Mouse (Mus musculus): ENCODE data around the gene C77080. TPM values are rescaled to one million over a fixed set of nuclear protein-coding genes. Genes with fewer than 3 reads are reported as not detected.
A peak's percentile ranks its signal among the peaks of the same experiment; 100 is the strongest.

The C77080 gene
- 1 to 10 TPM; 3.3 to 6.1 TPM for total RNA-seq (2021)

DNA sequence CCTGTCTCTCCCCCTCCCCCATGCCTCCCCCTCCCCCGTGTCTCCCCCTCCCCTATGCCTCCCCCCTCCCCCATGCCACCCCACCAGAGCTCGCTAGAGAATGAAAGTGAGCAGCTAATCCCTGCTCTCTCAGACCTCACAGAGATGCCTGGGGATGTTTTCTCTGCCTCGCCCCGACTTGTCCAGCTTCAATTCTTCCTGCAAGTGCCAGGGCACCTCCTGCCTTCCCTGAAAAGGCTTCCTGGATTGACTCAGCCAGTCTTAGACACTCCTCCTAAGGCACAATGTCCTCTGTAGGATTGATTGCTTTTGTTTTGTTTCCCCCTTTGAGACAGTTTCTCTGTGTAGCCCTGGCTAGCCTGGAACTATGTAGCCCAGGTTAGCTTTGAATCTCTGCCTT, at the start of gene C77080:
C77080 (minus strand) TSS at position 209 of the 400 bp plus-strand sequence.
- DNase-seq (ENCODE audit: low spot score), result no peak
- intact Hi-C loops (cut with DNase I), result no loop called here

DNA sequence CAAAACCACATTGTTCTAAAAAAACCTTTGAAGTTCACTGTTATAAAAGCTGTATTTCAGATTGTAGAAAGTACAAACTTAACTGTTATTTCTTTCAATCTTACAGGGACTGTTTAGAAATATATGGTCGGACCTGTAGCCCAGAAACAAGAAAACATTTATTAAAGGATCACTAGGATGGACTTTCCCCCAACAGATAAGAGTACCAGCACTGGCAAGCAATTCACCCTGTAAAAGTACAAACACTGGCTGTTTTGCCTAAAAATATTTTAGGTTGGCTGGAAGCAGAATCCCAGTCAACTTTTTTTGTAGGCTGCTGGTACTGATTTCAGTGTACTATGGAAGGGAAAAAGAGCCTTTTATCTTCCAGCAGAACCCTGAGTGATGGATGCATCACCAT, 46.7 kb upstream of the C77080 start:
- intact Hi-C loops (cut with DNase I), result no loop called here

DNA sequence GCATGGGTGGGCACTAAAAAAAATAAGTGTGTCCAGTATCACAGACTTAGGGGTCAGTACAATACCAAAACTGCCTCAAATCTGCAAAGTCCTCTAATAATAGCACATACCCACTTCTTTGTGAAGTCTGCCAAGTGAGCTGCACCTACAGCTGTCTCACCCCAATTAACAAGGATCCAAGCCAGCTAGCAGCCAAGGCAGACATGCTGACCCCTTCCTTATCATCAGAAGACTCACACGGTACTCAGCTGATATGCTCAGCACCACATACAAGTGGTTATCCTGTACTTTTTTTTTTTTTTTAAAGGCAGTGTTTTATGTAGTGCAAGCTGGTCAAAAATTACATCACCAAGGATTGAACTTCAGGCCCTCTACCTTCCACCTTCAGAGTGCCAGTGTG, 43.1 kb upstream of the C77080 start:
- DNase-seq (ENCODE audit: low spot score), result no peak

More for the DNA sequence above, 46.7 kb upstream of the C77080 start:
- DNase-seq (ENCODE audit: low spot score), result no peak

DNA sequence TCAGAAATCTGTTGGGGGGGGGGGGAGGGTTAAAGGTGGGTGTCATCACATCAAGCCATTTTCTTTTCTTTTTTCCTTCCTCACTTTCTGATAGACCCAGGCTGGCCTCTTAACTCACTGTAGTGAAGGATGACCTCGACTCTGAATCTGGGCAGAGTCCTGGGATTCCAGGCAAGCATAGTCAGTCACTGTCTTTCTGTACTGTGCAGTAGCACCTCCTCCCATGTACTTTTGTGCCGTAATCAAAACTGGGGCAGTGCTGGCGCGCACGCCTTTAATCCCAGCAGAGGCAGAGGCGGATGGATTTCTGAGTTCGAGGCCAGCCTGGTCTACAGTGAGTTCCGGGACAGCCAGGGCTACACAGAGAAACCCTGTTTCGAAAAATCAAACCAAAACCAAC, 42.6 kb upstream of the C77080 start:
- intact Hi-C loops (cut with DNase I), result no loop called here
- no peak for DNase-seq (ENCODE audit: low spot score)

More for the DNA sequence above, 43.1 kb upstream of the C77080 start:
- intact Hi-C loops (cut with DNase I), result no loop called here

DNA sequence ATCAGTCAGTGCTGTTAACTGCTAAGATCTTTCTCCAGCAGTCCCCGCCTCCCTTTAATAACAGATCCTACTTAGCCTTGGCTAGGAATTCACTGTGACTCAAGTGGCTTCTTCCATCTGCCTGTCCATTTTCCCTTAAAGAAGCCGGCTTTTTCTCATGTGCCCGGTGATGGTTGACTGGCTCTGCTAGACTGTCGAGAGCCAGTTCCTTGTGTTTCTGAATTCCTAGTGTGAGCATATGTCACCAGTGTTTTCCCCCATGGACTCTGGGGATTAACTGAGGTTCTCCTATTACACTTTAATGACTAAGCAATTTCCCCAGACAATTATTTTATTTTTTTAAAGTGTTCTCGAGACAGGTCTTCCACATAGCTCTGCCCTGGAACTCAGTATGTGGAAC, 42.2 kb upstream of the C77080 start:
- DNase-seq (ENCODE audit: low spot score), result no peak
- intact Hi-C loops (cut with DNase I), result no loop called here

DNA sequence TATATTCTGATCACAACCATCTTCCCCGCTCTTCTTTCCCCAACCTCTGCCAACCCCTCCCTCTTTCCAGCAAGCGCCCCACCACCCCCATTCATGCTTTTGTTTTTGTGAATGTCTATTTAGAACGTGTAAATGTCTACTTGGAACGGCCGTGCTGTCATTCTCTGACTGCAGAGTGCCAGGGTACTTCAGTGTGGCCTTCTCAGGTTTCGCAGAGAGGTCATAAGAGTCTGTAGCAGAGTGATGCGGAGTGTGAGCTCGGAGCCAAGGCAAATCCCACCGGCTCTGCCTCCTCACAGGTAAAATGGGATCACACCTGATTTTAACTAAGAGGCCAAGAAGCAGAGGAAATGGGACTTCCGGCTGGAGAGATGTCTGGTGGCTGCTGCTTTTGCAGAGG, 37.9 kb upstream of the C77080 start:
- intact Hi-C loops (cut with DNase I), result no loop called here
- no peak for DNase-seq (ENCODE audit: low spot score)

DNA sequence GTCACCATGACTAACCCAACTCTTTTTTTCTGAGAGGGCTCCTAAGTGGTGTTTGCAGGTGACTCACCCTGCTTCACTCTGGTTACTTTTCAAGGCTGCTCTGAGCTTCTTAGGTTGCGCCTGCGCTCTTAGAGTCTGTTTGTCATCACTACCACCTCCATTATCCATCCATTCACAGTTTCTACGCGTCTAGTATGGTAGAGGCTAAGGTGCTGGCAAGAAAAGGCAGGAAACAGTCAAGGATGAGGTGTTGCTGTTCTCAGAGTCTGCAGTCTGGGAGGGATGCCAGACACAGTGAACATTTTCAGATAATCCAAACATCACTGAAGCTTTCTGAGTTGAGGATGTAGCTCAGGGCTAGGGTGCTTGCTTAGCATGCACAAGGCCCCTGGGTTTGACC, 36.5 kb upstream of the C77080 start:
- DNase-seq (ENCODE audit: low spot score), result no peak
- intact Hi-C loops (cut with DNase I), result no loop called here

DNA sequence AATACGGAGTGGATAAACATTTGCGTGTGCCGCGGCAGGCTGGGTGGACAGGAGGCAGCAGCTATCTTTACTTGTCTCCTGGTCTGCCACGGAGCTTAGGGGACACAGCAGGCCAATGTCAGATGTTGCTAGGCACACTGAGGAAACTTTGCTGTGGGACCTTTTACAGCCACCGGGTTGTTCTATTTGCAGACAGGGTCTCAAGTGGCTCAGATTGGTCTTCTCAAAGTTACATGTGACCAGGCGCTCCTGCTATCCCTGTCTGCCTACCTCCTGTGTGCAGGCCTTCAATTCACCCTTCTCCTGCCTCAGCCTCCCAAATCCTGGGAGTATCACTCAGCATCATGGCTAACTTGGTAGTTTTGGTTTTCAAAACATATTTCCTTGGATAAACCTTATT, 34.9 kb upstream of the C77080 start:
- intact Hi-C loops (cut with DNase I), result no loop called here
- no peak for DNase-seq (ENCODE audit: low spot score)

DNA sequence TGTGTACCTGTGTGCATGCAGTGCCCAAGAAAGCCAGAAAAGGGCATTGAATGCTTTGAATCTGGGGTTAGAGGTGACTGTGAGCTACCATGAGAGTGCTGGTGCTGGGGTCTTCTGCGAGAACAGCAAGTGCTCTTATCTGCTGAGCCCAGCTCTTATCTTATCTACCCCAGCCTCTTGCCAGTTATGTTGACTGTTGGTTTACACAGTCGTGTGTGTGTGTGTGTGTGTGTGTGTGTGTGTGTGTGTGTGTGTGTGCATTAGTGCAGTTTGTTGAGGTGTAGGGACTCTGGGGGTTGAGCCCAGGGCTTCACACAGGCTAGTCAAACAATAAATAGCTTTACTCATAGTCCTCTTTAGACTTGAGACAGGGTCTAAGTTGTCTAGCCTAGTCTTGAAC, 34.0 kb upstream of the C77080 start:
- intact Hi-C loops (cut with DNase I), result no loop called here
- no peak for DNase-seq (ENCODE audit: low spot score)

DNA sequence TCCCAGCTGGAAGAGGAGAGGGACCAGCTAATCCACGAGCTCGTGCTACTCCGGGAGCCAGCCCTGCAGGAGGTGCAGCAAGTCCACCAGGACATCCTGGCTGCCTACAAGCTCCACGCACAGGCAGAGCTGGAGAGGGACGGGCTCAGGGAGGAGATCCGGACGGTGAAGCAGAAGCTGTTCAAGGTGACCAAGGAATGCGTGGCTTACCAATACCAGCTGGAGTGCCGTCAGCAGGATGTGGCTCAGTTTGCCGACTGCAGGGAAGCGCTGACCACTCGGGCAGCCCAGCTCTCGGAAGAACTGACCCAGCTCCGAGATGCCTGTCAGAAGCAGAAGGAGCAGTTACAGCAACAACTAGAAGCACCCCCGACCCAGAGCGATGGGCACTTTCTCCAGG, 32.5 kb upstream of the C77080 start:
- intact Hi-C loops (cut with DNase I), result no loop called here
- no peak for DNase-seq (ENCODE audit: low spot score)

DNA sequence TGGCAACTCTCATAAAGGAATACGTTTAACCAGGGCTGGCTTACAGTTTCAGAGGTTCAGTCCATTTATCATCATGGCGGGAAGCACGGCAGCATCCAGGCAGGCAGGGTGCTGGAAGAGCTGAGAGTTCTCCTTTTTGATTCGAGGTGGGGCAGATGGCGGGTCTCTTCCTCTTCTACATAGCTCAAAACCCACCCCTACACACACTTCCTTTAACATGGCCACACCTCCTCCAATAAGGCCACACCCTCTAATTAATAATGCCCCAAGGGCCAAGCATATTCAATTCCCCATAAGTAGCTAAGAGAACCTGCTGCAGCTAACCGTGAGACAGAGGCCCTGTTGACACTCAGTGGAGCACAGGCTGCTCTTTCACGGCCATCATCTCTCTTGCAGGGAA, 31.6 kb upstream of the C77080 start:
- intact Hi-C loops (cut with DNase I), result no loop called here
- DNase-seq (ENCODE audit: low spot score), result no peak

DNA sequence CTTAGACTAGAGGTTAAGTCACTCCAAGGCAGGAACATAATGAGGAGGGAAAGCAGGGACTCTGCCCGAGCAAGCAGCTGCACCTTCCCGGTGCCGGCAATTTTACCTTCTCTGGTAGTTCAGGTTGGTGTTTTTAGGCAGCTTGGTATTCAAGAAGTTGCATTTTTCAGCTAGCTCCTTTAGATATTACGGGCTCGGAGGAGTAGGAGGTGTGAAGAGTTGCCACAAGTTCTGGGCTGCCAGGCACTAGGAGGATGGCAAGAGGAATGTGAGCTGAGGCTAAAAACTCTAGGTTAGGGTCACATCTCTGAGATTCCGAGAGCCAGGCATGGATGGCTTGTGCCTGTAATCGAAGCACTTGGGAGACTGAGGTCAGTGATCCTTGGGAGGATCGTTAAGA, 28.5 kb upstream of the C77080 start:
- intact Hi-C loops (cut with DNase I), result no loop called here
- no peak for DNase-seq (ENCODE audit: low spot score)

DNA sequence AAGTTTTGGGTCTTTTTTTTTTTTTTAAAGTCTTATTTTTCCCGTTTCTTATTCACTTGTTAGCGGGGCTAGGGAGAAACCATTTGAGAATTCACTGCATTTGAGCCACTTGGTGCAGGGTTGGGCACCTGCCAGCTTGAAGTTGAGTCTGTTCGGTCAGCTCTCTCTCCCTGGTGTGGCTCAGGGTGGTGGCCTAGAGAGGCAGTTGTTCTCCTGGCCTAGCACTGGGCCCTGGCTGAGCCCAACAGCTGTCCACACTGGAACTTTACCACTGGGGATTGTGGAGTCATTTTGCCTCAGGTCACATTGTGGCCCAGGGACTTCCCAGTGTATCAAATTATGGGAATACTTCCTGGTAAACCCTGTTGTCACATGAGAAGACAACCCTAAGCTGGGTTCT, 26.9 kb upstream of the C77080 start:
- no peak for DNase-seq (ENCODE audit: low spot score)

DNA sequence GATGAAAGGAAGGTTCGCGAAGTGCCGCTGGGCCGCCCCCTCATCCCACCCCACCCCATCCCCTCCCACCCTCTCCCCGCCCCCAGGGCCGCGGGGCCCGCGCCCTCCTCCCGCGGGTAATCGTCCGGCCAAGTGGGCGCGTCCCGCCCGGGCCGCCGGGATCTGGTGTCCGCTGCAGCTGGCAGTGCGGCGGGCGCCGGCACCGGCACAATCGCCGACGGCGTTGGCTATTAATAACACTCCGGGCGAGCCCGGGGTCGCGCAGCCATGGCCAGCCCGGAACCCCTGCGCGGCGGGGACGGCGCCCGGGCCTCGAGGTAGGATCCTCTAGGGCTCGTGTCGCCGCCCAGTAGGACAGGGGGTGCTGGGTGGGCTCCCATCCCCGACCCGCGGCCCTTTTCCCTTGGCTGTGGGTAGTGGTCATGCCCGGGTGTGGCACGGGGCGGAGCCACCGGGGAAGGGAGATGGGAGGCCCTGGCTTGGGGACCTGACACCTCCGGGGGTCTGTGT, 26.3 kb upstream of the C77080 start, which contains the start of gene Sync:
Sync (plus strand) TSS at position 146 of the 510 bp plus-strand sequence.
- intact Hi-C loops (cut with DNase I), result no loop called here
- DNase-seq (ENCODE audit: low spot score), result no peak

More for the DNA sequence above, 26.9 kb upstream of the C77080 start:
- intact Hi-C loops (cut with DNase I), result no loop called here

DNA sequence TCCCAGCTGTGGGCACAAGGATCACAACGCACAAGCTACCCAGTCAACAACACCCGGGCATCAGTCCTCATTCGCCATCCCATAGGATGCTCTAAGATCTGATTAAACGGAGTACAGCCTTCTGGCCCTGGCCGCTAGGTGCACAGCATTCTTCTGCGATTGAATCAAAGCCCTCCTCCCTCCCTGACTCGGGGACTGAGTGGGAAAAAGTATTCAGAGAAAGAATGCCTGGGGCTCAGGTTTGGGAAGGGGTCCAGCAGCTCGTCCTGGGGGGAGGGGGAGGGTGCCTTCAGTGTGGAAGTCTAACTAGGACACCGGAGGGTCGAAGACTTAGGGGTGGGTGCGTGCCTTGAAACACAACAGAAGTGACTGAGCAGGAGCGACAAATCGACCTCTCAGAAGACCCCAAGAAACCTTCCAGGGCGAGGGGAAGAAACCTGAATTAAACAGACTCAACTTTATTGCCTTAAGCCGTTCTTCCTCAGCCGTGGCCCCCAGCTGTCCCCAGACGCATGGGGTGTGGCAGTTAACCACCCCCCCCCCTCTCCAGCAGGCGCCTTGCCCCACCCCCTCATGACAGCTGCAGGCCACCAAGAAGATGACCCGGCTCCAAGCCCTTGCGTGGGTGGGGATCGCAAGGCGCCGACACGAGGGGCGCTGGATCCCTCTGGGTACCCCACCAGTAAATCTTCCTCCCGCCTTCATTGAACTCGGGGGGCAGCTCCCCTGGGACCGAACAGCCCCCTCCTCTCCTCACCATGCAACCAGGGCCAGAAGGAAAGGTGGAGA, 25.7 kb upstream of the C77080 start:
- intact Hi-C loops (cut with DNase I), result no loop called here

DNA sequence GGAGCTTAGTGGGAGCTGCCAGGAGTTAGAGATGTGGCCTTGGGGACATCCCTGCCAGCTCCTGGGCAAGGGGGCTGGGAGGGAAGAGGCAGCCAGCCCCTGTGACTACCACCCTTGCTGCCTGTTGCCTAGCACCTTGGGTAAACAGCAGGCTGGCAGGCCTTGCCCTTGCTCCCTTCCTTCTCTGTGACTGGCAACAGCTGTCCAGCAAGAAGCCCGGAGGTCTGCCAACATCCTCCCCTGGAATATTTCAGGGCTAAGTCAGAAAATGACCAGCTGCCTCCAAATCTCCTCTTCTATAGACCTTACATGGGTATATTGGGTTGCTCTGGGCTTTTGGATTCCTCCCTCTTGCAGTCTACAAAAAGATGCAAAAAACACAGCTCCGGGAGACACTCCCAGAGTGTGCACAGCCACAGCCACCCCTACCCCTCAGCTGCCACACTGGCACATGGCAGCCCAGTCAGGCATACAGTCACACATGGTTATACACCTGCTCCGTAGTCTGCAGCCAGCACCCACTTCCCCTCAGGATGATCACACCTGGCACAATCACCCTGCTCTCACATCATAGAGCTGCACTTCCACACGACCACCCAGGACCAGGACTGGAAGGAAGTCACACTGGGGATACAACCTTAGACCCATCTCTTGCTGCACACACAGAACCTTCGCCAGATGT, 24.9 kb upstream of the C77080 start:
- peak; percentile 41 for DNase-seq (ENCODE audit: low spot score)
- intact Hi-C loops (cut with DNase I), result no loop called here

More for the DNA sequence above, 25.7 kb upstream of the C77080 start:
- no peak for DNase-seq (ENCODE audit: low spot score)

DNA sequence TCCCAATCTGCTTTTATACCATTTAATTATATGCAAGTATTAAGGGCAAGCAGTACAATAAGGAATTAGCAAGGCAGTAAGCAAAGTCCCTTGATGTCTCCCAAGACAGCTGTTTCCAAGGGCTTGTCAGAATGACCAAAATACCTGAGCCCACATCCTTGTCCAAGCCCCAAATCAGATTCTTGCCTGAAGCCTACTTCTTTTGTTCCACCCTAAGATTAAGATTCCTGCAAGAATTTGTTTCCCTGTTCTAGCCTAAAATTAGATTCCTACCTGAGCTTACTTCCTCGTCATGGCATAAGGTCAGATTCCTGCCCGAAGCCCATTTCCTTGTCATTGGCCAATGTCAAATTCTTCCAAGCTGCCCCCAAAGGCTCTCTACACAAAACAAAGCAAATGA, 23.5 kb upstream of the C77080 start:
- DNase-seq (ENCODE audit: low spot score), result no peak
- intact Hi-C loops (cut with DNase I), result no loop called here

GRCm38 (mm10) chr4:129283226-129283625, 22.0 kb upstream of the C77080 start:
- DNase-seq (ENCODE audit: low spot score), result no peak
- intact Hi-C loops (cut with DNase I), result no loop called here

DNA sequence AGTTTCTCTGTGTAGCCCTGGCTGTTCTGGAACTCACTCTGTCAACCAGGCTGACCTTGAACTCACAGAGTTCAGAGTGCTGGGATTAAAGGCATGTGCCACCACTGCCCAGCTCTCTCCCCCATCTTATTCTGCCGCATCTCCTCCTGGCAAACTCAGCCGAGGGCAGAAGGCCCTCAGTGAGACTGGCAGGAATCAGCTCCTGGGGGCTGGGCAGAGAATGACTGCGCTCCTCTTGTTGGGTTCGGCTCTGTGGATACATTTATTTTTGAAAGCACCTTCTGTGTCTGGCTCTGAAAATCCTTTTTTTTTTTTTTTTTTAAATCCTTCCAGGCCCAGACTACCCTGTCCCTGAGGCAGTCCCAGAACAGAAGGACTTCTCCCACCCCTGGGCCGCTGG, 21.6 kb upstream of the C77080 start:
- DNase-seq (ENCODE audit: low spot score), result no peak
- intact Hi-C loops (cut with DNase I), result no loop called here

GRCm38 (mm10) chr4:129276453-129276865, 15.3 kb upstream of the C77080 start:
- DNase-seq (ENCODE audit: low spot score), result peak; percentile 87

GRCm38 (mm10) chr4:129272756-129273046, 11.5 kb upstream of the C77080 start:
- DNase-seq (ENCODE audit: low spot score), result no peak
- intact Hi-C loops (cut with DNase I), result no loop called here

More at GRCm38 (mm10) chr4:129276453-129276865, 15.3 kb upstream of the C77080 start:
- intact Hi-C loops (cut with DNase I), result loop anchor here (2.0 kb wide), 2 partner anchors 66 to 142 kb away; no protein-coding TSS in a partner anchor
